Mouse (Mus musculus) forebrain, embryonic 13.5 days (tissue): ENCODE measurements around the gene 1700030J22Rik. TPM values are rescaled to one million over a fixed set of nuclear protein-coding genes. Genes with fewer than 3 reads are reported as not detected.

Source experiments
- ATAC-seq: fragments of 200-750 bp; cut with Nextera tagmentation; 2 replicates; pipeline ENCODE4 v1.8.0; 2017
- H3K27ac ChIP-seq: fragments of 300-500 bp; sonication (generic); 2 replicates; pipeline ENCODE4 v1.5.1; 2015; ENCODE audit warnings: inconsistent platforms, mild to moderate bottlenecking, moderate library complexity
- H3K27me3 ChIP-seq: fragments of 300-500 bp; sonication (generic); 2 replicates; pipeline ENCODE4 v1.6.1; 2015; ENCODE audit warnings: mild to moderate bottlenecking, inconsistent platforms
- H3K36me3 ChIP-seq: fragments of 300-500 bp; sonication (generic); 2 replicates; pipeline ENCODE4 v1.6.1; 2015; ENCODE audit warnings: mild to moderate bottlenecking, inconsistent platforms; ENCODE audit not compliant: poor library complexity, severe bottlenecking
- H3K4me1 ChIP-seq: fragments of 300-500 bp; sonication (generic); 2 replicates; pipeline ENCODE4 v1.6.1; 2015; ENCODE audit warnings: inconsistent platforms
- H3K4me2 ChIP-seq: fragments of 300-500 bp; sonication (generic); 2 replicates; pipeline ENCODE4 v1.6.1; 2015; ENCODE audit warnings: inconsistent platforms, mild to moderate bottlenecking, moderate library complexity
- H3K4me3 ChIP-seq: fragments of 300-500 bp; sonication (generic); 2 replicates; pipeline ENCODE4 v1.5.1; 2015; ENCODE audit warnings: mild to moderate bottlenecking, inconsistent platforms
- H3K9ac ChIP-seq: fragments of 300-500 bp; sonication (generic); 2 replicates; pipeline ENCODE4 v1.6.1; 2015; ENCODE audit warnings: mild to moderate bottlenecking, inconsistent platforms
- H3K9me3 ChIP-seq: fragments of 300-500 bp; sonication (generic); replicated peaks from 2 replicates; pipeline ENCODE4 v1.6.1; 2016; ENCODE audit warnings: inconsistent platforms
- WGBS: fragments of 180-500 bp; shearing (Covaris S2); methylation state at CpG from one replicate; pipeline ENCODE4 v1.1.7; 2015; 5-methylcytosine and 5-hydroxymethylcytosine counted together
- polyA plus RNA-seq: library from polyadenylated mRNA; unstranded; fragments of >200 nt; fragmentation: Nextera tagmentation; extraction: Ambion mirVana; gene quantifications from 2 replicates; pipeline ENCODE4 v1.2.1, GENCODE M21; 2015

Gene 1700030J22Rik
- 3.9 and 4.1 TPM in 2 replicates for polyA plus RNA-seq

DNA sequence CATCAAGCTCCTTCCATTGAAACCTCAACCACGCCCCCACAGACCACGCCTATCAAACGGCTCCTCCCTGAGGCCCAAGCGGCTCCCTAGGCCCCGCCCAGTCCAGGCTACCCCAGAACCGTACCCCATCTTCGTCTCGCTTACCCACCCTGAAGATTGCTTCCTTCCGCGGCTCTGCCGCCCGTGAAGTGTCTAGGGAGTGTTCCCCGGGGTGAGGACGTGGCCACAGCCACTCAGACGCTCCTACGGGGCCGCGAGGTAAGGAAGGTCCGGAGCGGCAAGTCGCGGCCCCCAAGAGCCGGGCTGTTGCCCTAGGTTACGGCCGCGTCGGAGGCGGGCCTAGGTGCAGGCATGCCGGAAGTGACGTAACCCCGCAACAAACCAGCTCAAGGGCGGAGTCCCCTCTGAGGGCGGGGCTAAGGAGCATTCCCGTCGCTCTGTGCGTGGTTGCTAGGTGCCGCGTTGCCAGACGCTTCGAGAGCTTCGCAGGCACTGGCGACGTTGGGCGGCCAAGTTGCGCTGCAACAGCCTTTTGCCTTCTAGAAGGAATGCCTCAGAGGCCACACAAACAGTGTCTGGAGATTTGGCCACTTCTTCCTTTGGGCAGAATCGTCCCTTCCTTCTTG is at the start of gene 1700030J22Rik:
TSS of gene 1700030J22Rik (minus strand) at position 329 of the 626 bp plus-strand sequence.
- Histone ChIP-seq H3K27me3 (no peaks in the 10 kb centered on the region), H3K4me1 (peaks cover 13% of the 10 kb centered on the region), H3K4me3 (peak within 1 kb of the TSS; percentile 72), H3K4me2 (peak within 1 kb of the TSS; percentile 69), H3K36me3 (peaks cover 10% of the 10 kb centered on the region; the same call in 1 of the 2 replicates), H3K9ac (peak within 1 kb of the TSS; percentile 59), H3K27ac (no peak within 1 kb of the TSS), H3K9me3 (no peaks in the 10 kb centered on the region)
- WGBS, result under 1% methylated on average over 46 of the region's 46 CpGs
- ATAC-seq, result peak; percentile 99

DNA sequence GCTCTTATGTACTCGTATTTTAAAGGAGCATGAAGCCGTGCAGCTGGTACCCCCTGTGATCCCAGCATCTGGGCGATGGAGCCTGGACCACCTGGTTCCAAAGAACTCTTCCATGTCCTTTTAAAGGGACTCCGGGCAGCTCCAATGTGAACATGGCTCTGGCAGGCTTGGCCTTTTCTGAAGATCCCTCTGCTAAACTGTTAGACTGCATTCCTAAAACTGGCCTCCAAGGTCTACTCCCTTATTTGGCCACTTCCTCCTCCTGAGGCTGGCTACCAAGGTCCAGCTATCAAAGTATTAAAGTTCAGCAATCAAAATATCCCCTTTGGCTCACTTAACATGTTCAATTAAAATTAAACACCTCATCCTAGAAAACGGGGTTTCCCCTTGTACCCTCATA is 48.8 kb upstream of the 1700030J22Rik start:
- Histone ChIP-seq H3K27ac (no peak overlapping the region), H3K36me3 (no peaks in the 10 kb centered on the region), H3K9ac (no peak overlapping the region), H3K4me1 (no peaks in the 10 kb centered on the region), H3K4me3 (no peak overlapping the region), H3K4me2 (no peak overlapping the region), H3K9me3 (no peaks in the 10 kb centered on the region), H3K27me3 (no peaks in the 10 kb centered on the region)
- 84% methylated on average over 5 of the region's 5 CpGs for WGBS
- no peak for ATAC-seq

DNA sequence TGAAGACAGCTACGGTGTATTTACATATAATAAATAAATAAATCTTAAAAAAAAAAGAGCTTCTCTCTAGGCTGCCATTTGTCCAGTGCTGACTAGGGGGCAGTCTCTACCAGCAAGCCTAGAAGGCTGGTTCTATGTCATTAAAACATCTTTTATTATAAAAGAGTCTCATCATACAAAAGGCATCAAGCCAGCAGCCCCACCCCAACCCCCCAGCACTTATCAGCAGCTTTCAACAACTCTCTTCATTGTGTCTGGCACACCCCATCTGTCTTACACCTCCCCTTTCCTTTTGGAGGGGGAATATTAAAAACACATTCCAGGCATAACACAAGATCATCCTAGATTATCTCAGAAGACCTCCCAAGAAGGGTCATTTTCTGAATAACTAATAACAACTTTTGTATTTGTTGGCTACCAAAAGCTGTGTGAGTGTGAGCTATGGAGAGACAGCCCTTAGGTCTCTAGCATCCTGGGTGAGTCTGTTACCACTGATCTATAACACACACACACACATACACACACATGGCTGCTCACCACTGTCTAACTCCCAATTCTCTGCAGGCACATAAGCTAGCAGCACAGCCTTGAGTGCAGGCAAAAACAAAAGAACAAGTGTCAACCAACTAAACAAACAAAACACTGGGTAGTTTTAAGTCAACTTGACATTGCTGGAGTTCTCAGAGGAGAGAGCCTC is 43.7 kb upstream of the 1700030J22Rik start:
- WGBS, result 66% methylated on average over 1 of the region's 1 CpGs
- Histone ChIP-seq H3K4me2 (no peak overlapping the region), H3K9me3 (no peaks in the 10 kb centered on the region), H3K4me3 (no peak overlapping the region), H3K36me3 (no peaks in the 10 kb centered on the region), H3K4me1 (no peaks in the 10 kb centered on the region), H3K9ac (no peak overlapping the region), H3K27me3 (no peaks in the 10 kb centered on the region), H3K27ac (no peak overlapping the region)
- no peak for ATAC-seq

GRCm38 (mm10) chr8:117019323-117020275 is 40.8 kb upstream of the 1700030J22Rik start:
- H3K27ac ChIP-seq, result no peak overlapping the region
- WGBS, result 87% methylated on average over 18 of the region's 18 CpGs
- H3K36me3 ChIP-seq, result no peaks in the 10 kb centered on the region
- H3K4me1 ChIP-seq, result no peaks in the 10 kb centered on the region
- no peaks in the 10 kb centered on the region for H3K27me3 ChIP-seq
- peaks cover 3% of the 10 kb centered on the region; the same call in 1 of the 2 replicates for H3K9me3 ChIP-seq
- H3K4me2 ChIP-seq, result no peak overlapping the region
- H3K4me3 ChIP-seq, result no peak overlapping the region
- H3K9ac ChIP-seq, result no peak overlapping the region
- no peak for ATAC-seq

DNA sequence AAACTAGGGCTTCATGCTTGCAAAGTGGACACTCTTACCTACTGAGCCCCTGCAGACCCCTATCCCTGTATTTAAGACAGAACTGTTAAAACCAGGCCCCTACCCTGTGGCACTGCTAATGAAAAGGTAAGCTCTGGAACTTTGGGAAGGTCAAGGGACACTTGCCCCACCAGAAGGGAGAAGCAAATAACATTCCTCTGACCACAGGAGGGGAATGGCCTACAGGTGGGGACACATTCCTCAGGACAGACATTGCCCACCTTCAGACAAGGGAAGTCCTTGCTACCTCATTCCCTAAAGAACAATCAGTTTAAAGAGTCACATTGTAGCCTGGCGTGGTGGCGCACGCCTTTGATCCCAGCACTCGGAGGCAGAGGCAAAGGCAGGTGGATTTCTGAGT is 39.1 kb upstream of the 1700030J22Rik start:
- Histone ChIP-seq H3K4me3 (no peak overlapping the region), H3K4me2 (no peak overlapping the region), H3K9ac (no peak overlapping the region), H3K27ac (no peak overlapping the region), H3K36me3 (no peaks in the 10 kb centered on the region), H3K27me3 (no peaks in the 10 kb centered on the region), H3K9me3 (peaks cover 4% of the 10 kb centered on the region; the same call in 1 of the 2 replicates), H3K4me1 (no peaks in the 10 kb centered on the region)
- 88% methylated on average over 4 of the region's 4 CpGs for WGBS
- no peak for ATAC-seq

DNA sequence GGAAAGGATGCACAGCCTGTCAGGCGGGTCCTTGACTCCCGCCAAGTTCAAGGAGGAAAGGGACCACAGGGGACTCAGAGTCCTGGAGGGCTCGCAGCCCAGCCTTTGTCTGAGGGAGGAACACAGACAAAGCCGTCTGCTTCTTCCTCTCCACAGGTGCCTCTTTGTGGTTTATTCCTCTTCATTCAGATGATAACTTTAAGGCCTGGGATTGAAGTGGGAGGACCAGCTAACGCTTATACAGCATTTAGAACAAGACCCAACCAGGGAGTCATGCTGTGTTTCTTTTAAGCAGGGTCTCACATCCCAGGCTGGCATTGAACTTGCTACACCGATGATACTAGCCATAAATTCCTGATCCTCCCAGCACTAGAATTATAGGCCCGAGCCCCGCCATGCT is 38.2 kb upstream of the 1700030J22Rik start:
- Histone ChIP-seq H3K27ac (no peak overlapping the region), H3K4me2 (no peak overlapping the region), H3K36me3 (no peaks in the 10 kb centered on the region), H3K9ac (no peak overlapping the region), H3K4me1 (no peaks in the 10 kb centered on the region), H3K9me3 (peaks cover 4% of the 10 kb centered on the region; the same call in 1 of the 2 replicates), H3K4me3 (no peak overlapping the region), H3K27me3 (no peaks in the 10 kb centered on the region)
- WGBS, result 35% methylated on average over 8 of the region's 8 CpGs
- ATAC-seq, result no peak

GRCm38 (mm10) chr8:117015670-117016069 is 36.9 kb upstream of the 1700030J22Rik start:
- Histone ChIP-seq H3K27ac (no peak overlapping the region), H3K9ac (no peak overlapping the region), H3K4me1 (no peaks in the 10 kb centered on the region), H3K27me3 (no peaks in the 10 kb centered on the region), H3K9me3 (peaks cover 4% of the 10 kb centered on the region; the same call in 1 of the 2 replicates), H3K4me3 (no peak overlapping the region), H3K36me3 (no peaks in the 10 kb centered on the region), H3K4me2 (no peak overlapping the region)
- ATAC-seq, result no peak
- 56% methylated on average over 4 of the region's 4 CpGs for WGBS

DNA sequence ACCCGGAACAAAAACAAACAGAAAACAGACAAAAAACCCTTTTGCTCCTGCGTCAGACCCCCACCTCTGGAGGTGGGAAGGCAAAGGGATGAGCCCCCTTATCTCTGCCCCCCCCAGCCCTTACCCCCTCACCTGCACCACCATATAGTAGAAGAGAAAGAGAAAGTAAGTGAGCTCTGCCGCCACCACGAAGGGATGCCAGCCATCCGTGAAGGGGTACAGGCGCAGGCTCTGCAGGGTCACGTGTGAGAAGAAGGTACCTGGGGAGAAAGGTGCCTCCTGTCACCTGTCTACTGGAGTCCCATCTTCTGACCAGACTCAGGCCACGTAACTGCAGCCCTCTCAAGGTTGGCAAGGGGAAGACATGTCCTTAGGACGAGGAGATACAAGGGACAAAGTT is 32.6 kb upstream of the 1700030J22Rik start:
- Histone ChIP-seq H3K27me3 (no peaks in the 10 kb centered on the region), H3K36me3 (no peaks in the 10 kb centered on the region), H3K4me3 (no peak overlapping the region), H3K4me2 (no peak overlapping the region), H3K9me3 (peaks cover 4% of the 10 kb centered on the region; the same call in 1 of the 2 replicates), H3K4me1 (no peaks in the 10 kb centered on the region), H3K27ac (no peak overlapping the region), H3K9ac (no peak overlapping the region)
- ATAC-seq, result no peak
- WGBS, result 86% methylated on average over 9 of the region's 9 CpGs

- Histone ChIP-seq H3K27me3 (no peaks in the 10 kb centered on the region), H3K9ac (peak overlapping the region; percentile 62), H3K4me2 (peak overlapping the region; percentile 90), H3K9me3 (no peaks in the 10 kb centered on the region), H3K27ac (no peak overlapping the region), H3K4me1 (peaks cover 15% of the 10 kb centered on the region), H3K36me3 (no peaks in the 10 kb centered on the region), H3K4me3 (peak overlapping the region; percentile 60)
- no peak for ATAC-seq
- WGBS, result 63% methylated on average over 11 of the region's 11 CpGs
Measured at GRCm38 (mm10) chr8:116994016-116994716, 15.4 kb upstream of the 1700030J22Rik start.

DNA sequence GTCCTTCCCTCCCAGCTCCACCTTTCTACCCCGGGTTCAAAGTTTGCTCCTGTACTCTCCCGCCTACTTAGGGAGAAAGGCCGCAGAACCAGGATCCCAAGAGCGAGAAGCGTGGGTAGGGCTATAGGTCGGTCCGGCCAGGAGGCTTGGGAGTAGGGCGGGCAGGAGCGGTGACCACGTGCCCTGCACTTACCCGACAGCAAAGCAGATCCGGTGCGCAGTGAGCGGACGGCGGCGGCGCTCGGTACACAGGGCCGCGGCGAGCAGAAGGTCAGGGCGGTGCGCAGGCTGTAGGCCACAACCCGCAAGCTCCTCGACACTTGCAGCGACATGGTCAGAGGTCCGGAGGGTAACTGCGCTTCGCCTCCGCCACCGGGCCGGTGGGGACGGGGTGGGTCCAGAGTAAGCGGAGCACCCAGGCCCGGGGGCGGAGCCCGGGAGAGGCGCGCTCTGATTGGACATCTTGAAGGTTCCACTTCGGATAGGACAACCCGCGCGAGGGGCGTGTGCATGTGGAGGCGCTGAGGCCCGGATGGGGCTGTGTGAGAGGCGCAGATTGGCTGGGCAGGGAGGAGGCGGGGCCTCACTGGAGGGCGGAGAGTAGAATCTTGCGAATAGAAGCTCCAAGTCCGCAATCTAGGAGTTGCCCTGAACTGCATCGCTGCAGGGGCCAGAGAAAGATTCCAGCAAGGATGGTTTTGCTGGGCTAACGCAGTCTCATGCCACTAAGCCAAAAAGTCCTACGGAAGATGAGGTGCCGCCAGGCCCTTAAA is 14.5 kb upstream of the 1700030J22Rik start, which contains the start of gene Gcsh:
TSS of gene Gcsh (minus strand) at position 443 of the 773 bp plus-strand sequence.
- peak; percentile 100 for ATAC-seq
- Histone ChIP-seq H3K27me3 (no peaks in the 10 kb centered on the region), H3K27ac (no peak within 1 kb of the TSS), H3K9ac (peak within 1 kb of the TSS; percentile 71), H3K9me3 (no peaks in the 10 kb centered on the region), H3K4me3 (peak within 1 kb of the TSS; percentile 60), H3K36me3 (no peaks in the 10 kb centered on the region), H3K4me1 (peaks cover 15% of the 10 kb centered on the region), H3K4me2 (peak within 1 kb of the TSS; percentile 90)
- WGBS, result under 1% methylated on average over 56 of the region's 56 CpGs
